Mouse (Mus musculus) G1E (cell line): ENCODE measurements at regions not wholly inside any gene's neighbourhood (a gene's known extent, or its start where the extent isn't known, plus 50 kb on each side); places are given as distances from the start of the nearest gene placed in this dataset.

Experiments used
- CTCF ChIP-seq: IDR thresholded peaks from 2 replicates; pipeline ENCODE4 v1.5.1; 2012; ENCODE audit warnings: low read depth, low read length, inconsistent platforms, mixed read lengths
- GATA1 ChIP-seq: IDR thresholded peaks from 2 replicates; pipeline ENCODE4 v1.6.1; 2012; ENCODE audit warnings: borderline replicate concordance, low read length, inconsistent platforms, mixed read lengths

GRCm38 (mm10) chr9:87556552-87556951 is 174.5 kb downstream of the Tbx18 start:
- no peak for TF ChIP-seq CTCF
- TF ChIP-seq GATA1: no peak
